Mouse (Mus musculus) small intestine, adult 2 months (tissue): ENCODE results near the gene Hdac4. TPM values are rescaled to one million over a fixed set of nuclear protein-coding genes. Genes with fewer than 3 reads are reported as not detected.

Experiments
- H3K27ac ChIP-seq: fragments of 200-500 bp; 2 replicates; pipeline ENCODE4 v1.5.1; 2012; ENCODE audit warnings: low read depth, low read length, control low read depth, inconsistent platforms; ENCODE audit not compliant: insufficient read depth
- H3K27me3 ChIP-seq: fragments of 200-500 bp; 2 replicates; pipeline ENCODE4 v1.6.1; 2012; ENCODE audit warnings: mild to moderate bottlenecking, moderate library complexity, low read length, inconsistent platforms; ENCODE audit not compliant: control insufficient read depth, insufficient read depth
- H3K36me3 ChIP-seq: fragments of 200-500 bp; 2 replicates; pipeline ENCODE4 v1.6.1; 2012; ENCODE audit warnings: mild to moderate bottlenecking, low read length, control low read depth, inconsistent platforms; ENCODE audit not compliant: control insufficient read depth, insufficient read depth
- H3K4me1 ChIP-seq: fragments of 200-500 bp; 2 replicates; pipeline ENCODE4 v1.6.1; 2012; ENCODE audit warnings: low read length, inconsistent platforms, mixed read lengths; ENCODE audit not compliant: control insufficient read depth, insufficient read depth, insufficient read length
- H3K4me3 ChIP-seq: fragments of 200-500 bp; 2 replicates; pipeline ENCODE4 v1.5.1; 2012; ENCODE audit warnings: low read depth, mild to moderate bottlenecking, control low read depth, inconsistent platforms, low read length, moderate library complexity
- CTCF ChIP-seq: fragments of 200-500 bp; IDR thresholded peaks from 2 replicates; pipeline ENCODE4 v1.5.1; 2012; ENCODE audit warnings: low read depth, mild to moderate bottlenecking, control low read depth, inconsistent platforms, low read length, moderate library complexity, mixed read lengths; ENCODE audit not compliant: insufficient replicate concordance, insufficient read length; ENCODE audit errors: extremely low read depth
- POLR2A ChIP-seq: fragments of 200-500 bp; IDR thresholded peaks from 2 replicates; pipeline ENCODE4 v1.6.1; 2012; ENCODE audit warnings: low read depth, mild to moderate bottlenecking, control low read depth, inconsistent platforms, low read length, moderate library complexity
- WGBS: fragments of 180-500 bp; shearing (Covaris S2); methylation state at CpG from one replicate; pipeline ENCODE4 v1.1.7; 2018; 5-methylcytosine and 5-hydroxymethylcytosine counted together
- polyA plus RNA-seq: library from polyadenylated mRNA; depleted of rRNA; stranded (reverse); fragments of >200 nt; gene quantifications from 2 replicates; pipeline ENCODE4 v1.2.3, GENCODE M21; 2012

The Hdac4 gene
- polyA plus RNA-seq, 1 experiment: 21.0 TPM

DNA sequence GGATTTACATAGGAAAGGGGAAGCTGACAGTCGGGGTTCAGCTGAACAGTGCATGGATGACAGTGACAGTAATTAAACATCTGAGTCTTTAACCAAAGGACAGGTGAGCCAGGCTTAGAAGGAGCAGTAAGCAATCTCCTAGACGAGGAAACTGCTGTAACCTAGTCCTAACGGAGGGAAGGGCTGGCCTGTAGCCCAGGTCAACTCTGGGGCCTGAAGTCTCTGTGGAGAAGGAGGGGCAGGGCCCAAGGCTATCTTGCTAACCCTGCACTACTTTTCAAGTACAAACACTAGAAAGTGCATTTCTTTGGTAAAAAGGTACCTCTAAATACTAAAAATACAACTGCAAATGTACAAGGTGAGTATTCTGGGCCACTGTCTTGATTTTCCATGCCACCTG lies 169.1 kb downstream of the Hdac4 start:
- H3K4me3 ChIP-seq: no peak overlapping the region
- H3K27me3 ChIP-seq: no peaks in the 10 kb centered on the region
- H3K4me1 ChIP-seq: no peaks in the 10 kb centered on the region
- 55% methylated on average over 3 of the region's 3 CpGs for WGBS
- TF ChIP-seq CTCF (no peak), POLR2A (no peak)
- H3K36me3 ChIP-seq: peaks cover 15% of the 10 kb centered on the region
- H3K27ac ChIP-seq: no peak overlapping the region

DNA sequence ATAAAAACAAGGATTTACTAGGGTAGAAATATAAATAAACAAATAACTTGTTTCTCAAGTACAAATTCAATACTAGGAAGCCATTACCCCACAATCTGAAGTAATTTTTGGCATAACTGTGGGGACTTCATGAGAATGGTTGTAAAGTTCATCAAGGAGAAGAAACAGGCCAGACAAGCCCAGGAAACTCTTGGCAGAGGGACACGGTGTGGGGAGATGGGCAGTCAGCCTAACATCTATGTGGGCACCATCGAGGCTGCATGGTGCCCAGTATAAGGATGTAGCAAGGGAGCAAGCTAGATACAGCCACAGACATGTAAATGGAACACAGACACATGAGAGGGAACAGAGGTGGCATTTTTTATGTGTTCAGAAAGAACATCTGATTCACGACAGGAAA lies 171.6 kb downstream of the Hdac4 start:
- whole genome bisulfite sequencing: 81% methylated on average over 3 of the region's 3 CpGs

DNA sequence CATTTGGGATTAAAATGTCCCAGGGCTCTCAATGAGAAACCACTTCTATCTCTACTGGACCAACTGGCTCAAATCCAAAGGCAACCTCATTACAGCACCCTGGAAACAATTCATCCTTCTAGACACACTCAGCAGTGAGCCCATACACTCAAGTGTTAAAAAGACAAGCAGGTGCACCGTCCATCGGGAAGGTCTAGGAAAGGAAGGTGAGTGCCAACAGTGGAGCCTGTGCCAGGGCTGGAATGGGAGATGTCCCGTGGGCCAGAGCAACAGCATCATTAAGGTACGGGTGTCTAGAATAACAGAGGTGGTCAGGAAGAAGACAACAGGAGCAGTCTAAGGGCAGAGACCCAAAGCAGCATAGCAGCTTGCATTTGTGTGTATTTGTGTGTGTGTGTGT lies 173.5 kb downstream of the Hdac4 start:
- 0 out of 2 replicates have a peak, but pooled peaks cover 3% of the 10 kb centered on the region for H3K36me3 ChIP-seq
- H3K27me3 ChIP-seq: no peaks in the 10 kb centered on the region
- H3K27ac ChIP-seq: no peak overlapping the region
- TF ChIP-seq CTCF (no peak), POLR2A (no peak)
- 50% methylated on average over 4 of the region's 4 CpGs for WGBS
- peaks cover 3% of the 10 kb centered on the region; the same call in 1 of the 2 replicates for H3K4me1 ChIP-seq
- no peak overlapping the region for H3K4me3 ChIP-seq

More for the DNA sequence above, 171.6 kb downstream of the Hdac4 start:
- no peaks in the 10 kb centered on the region for H3K27me3 ChIP-seq
- no peak for TF ChIP-seq POLR2A
- no peak for TF ChIP-seq CTCF
- H3K4me1 ChIP-seq: peaks cover 3% of the 10 kb centered on the region; the same call in 1 of the 2 replicates
- H3K27ac ChIP-seq: no peak overlapping the region
- H3K36me3 ChIP-seq: peaks cover 9% of the 10 kb centered on the region
- no peak overlapping the region for H3K4me3 ChIP-seq

DNA sequence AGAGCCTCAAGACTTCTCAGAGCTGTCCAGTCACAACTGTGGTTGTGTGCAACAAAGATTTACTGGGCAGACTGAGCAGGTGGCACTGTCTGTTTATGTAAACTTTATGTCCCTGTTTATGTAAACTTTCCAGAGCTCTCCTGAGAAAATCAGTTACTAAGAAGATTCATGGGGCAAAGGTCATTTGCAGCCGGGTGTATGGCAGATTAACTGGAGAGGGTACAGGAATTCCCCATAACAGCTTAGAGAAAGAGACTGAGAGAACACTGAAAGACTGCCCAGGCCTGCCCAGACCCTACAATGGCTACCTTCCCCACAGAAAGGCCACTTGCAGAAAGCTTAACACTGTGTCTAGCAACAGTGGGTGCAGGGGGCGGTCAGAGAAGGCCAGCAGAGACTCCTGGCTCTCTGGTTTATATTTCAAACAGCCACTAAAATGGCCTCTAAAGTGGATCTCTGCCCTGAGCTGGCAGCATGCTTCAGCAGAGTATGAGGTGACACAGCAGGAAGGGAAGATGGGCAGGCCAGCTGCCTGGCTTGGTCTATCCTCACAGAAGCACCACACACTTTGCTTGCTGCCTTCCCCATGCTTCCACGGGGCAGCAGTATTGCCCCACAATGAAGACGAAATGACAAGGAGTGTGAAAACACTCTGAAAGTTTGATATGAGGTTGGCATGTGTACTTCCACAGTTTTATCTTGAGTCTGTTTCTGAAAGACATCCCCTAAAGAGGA lies 179.4 kb downstream of the Hdac4 start:
- Histone ChIP-seq H3K4me1 (peaks cover 12% of the 10 kb centered on the region; the same call in 1 of the 2 replicates), H3K36me3 (peaks cover 6% of the 10 kb centered on the region; the same call in 1 of the 2 replicates), H3K27me3 (no peaks in the 10 kb centered on the region), H3K4me3 (no peak overlapping the region), H3K27ac (0 out of 2 replicates have a peak overlapping the region, but pooled peaks have one; percentile 6)
- TF ChIP-seq CTCF (no peak), POLR2A (no peak)
- 47% methylated on average over 4 of the region's 4 CpGs for WGBS

DNA sequence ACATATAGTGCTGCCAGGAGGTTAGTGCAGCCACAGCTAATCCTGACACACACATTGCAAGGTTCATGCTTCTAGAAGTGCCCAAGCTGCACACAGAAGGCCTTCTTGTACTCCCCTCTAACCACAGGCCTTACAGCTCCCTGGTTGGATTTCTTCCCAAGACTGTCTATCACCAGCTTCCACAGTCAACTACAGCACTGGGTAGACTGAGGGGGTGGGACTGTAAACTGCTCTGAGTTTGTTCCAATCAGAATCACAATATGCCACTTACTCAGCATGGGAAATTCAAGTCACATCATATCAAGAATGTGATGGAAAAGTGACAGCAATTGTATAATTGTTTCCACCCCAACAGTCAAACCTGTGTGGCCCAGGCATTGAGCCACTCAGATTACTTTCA lies 180.2 kb downstream of the Hdac4 start:
- TF ChIP-seq POLR2A: no peak
- TF ChIP-seq CTCF: no peak
- H3K4me3 ChIP-seq: no peak overlapping the region
- H3K36me3 ChIP-seq: peaks cover 6% of the 10 kb centered on the region
- peaks cover 10% of the 10 kb centered on the region; the same call in 1 of the 2 replicates for H3K4me1 ChIP-seq
- no peak overlapping the region for H3K27ac ChIP-seq
- H3K27me3 ChIP-seq: no peaks in the 10 kb centered on the region

DNA sequence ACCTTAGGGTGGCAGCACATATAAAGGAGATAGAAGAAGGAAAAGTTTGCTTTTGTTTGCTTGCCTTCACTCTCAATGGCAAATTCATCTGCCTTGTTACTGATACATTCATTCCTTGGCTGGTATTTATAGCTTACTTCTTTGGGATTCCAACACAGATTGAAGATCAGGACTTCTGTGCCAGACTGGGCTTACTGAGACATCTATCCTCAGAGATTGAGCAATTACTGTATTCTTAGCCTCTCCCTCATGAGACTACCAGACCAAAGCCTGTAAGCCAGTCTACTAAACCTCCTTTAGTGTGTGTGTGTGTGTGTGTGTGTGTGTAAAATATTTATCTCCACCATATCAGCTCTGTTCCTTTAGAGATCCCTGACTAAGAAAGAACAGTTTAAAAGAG lies 181.0 kb downstream of the Hdac4 start:
- no peak for TF ChIP-seq POLR2A
- no peak for TF ChIP-seq CTCF
- Histone ChIP-seq H3K27me3 (no peaks in the 10 kb centered on the region), H3K4me3 (no peak overlapping the region), H3K27ac (no peak overlapping the region), H3K36me3 (peaks cover 6% of the 10 kb centered on the region), H3K4me1 (peaks cover 9% of the 10 kb centered on the region; the same call in 1 of the 2 replicates)

DNA sequence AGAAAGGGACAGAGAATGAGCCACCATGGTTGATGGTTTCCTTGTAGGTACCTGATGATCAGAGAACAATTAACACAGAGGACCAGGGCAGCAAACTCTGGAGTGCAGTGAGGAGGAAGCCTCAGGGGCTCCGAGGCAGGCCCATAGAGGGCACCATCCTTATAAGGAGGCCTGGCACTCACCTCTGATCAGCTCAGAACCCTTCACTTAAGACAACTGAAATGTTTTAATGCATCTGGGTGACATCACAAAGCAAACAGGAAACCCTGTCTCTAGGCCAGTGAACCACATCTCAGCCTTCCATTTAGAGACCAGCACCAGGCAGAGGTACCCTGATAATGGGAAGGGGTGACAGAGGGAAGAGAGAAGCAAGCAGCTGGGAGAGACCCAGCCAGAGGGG lies 188.8 kb downstream of the Hdac4 start:
- peaks cover 5% of the 10 kb centered on the region for H3K36me3 ChIP-seq
- no peak overlapping the region for H3K27ac ChIP-seq
- H3K4me3 ChIP-seq: no peak overlapping the region
- no peaks in the 10 kb centered on the region for H3K4me1 ChIP-seq
- TF ChIP-seq CTCF (no peak), POLR2A (no peak)
- no peaks in the 10 kb centered on the region for H3K27me3 ChIP-seq
- 73% methylated on average over 1 of the region's 1 CpGs for WGBS
